Mouse (Mus musculus) adrenal gland, postnatal 25 days (tissue): ENCODE measurements around the gene Pdik1l. TPM values are rescaled to one million over a fixed set of nuclear protein-coding genes. Genes with fewer than 3 reads are reported as not detected.

ENCODE experiments used
- DNase-seq: peaks from one replicate; pipeline ENCODE4 v3.0.0; 2021; ENCODE audit warnings: mixed read lengths
- total RNA-seq: library from RNA; stranded (reverse); gene quantifications from 2 replicates; pipeline ENCODE4 v1.2.3, GENCODE M21; 2021

Pdik1l gene
- total RNA-seq, 1 experiment from 2014 or later, result 19.7 TPM

DNA sequence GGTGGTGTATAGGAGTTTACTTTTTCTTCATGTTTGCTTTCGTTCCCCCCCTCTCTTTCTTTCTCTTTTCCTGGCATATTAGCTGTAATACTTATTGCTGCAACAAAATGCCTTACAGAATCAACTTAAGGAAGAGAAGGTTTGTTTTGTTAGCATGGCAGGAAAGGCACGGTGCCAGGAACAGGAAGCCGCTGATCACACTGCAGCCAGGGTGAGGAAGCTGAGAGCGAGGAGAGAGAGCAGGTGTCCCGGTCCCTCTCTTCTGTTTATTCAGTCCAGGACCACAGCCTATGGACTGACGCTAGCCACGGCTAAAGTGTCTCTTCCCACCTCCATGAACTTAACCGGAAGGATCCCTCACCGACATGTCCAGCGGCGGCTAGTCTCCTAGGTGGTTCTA is 29.3 kb downstream of the Pdik1l start:
- DNase-seq, result no peak

DNA sequence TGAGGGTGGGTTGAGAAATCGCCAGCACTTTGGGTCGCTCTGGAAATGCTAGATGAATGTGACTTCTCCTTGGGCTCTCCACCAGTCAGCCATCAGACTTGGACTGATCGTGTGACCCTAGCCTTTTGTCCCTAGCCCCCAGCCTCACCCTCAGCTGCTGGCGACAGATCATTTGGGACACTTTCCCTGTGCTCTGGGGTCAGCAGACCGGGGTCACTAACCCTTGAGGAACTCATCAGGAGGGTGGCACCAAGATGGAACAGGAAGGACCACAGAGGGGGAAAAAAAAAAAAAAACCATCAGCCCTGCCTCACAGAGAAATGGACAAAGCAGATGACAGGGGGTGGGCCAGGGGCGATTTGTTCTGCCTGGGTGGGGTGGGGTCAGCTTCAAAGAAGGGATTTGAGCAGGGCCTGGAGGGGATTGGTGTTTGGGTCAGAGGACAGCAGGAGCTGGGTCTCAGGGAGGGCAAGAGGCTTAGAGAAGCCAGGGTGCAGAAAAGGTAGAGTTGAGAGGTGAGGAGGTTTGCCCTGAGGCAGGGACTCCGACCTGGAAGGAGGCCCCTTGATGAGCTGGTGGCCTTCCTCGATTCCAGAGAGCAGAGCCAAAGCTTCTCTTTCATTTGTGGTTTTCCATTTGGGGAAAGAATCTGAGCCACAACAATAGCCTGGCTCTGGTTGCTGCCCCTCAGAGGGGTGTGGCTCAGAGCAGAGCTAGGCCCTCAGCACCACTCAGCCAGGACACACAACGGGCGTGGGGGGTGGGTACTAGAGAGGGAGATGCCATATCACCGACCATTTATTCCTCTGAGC is 30.3 kb downstream of the Pdik1l start:
- no peak for DNase-seq

DNA sequence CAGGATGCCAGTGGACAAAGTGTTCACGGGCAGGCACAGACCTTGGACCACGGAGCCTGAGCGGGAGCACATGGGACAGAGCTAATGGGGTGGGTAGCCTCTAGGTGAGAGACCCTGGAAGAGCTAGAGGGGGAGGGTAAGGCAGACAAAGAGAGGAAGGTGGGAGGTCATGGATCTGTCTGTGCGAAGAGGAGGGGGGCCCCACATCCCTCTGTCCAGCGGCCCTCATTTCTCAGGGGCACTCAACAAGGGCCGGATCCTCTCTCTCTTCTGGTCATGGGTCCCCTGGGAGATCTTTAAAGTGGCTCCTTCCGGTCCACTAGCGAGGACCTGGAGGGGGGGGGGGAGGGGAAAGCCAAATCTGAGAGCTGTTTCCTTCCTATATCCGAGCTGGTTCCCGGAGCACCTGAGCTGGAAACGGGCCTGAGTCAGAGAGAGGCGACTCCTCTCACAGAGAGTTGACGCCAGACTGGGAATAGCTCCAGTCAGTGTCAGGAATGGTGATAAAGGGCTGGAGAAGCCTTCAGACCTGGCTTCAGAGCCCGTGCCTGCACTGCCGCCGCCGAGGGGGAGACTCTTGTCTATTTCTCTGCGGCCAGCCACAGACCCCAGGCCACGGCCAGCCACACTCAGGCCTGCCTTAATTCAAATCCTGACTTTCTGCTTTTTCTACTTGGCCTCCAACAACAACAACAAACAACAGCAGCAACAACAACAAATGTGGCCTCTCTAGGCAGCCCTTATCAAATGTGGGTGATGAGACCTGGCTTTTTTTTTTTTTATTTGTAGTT is 31.1 kb downstream of the Pdik1l start:
- no peak for DNase-seq

DNA sequence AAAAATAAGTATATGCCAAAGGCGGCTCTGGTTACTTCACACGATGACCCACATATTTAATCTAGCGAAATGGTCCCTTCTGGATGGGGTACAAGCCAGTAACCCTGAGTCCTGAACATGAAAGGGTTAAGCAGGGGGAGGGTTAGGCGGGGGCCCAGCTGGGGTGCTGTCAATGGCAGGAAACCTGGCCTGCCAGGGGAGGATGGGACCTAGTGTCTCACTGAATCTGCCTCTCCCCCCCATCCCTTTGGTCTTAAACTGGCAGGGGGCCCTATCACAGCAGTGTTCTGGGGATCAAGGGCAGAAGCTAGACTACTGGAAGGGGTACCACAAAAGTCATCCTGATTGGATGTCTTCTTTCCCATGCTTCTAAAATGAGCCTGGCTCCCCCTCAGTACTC is 31.8 kb downstream of the Pdik1l start:
- DNase-seq, result no peak

DNA sequence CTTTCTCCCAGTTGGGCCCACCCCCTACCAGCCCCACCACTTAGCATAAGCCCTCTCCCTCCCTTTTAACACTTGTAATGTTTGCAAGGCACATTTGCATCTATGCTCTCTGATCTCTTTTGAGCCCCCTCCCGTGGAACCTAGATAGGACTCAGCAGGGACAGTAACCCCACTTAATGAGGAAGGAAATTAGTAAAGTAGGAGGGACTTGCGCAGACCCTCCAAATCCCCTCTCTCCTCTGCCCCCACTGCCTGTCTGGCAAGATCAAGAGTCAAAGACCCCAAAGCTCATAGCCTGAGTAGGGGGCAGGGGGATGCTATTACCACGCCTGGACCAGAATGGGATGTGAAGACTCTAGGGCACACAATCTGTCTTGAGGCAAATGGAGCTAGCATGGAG is 32.9 kb downstream of the Pdik1l start:
- no peak for DNase-seq

DNA sequence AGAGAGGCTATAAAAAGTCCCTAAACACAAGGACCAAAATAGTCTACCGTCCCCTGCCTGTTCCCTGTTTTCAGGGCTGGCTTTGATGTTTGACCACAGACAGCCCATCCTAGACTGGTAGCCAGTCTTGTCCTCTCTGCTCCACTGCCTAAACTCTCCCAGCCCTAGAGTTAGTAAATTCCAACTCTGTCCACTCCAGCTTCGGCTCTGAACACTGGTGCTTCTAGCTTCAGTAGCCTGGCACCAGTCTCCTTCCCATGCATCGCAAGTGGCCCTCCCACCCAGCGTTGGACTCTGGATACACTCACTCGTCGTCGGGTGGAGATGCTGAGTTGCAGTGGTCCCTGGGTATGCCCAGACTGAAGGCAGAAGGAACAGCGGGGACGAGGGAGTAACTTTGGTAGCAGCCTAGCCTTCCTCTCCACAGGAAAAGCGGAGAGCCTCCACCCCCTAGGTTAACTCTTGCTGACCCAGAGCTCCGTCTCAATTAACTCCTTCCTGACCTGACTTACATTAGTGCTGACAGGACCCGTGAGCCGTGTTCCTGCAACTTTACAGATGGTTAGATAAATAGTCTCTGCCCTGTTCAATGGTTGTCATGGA is 33.9 kb downstream of the Pdik1l start, which contains the start of gene Grrp1:
Gene Grrp1, minus strand, starts transcription at position 385 of the 603 bp plus-strand sequence.
- DNase-seq, result no peak

DNA sequence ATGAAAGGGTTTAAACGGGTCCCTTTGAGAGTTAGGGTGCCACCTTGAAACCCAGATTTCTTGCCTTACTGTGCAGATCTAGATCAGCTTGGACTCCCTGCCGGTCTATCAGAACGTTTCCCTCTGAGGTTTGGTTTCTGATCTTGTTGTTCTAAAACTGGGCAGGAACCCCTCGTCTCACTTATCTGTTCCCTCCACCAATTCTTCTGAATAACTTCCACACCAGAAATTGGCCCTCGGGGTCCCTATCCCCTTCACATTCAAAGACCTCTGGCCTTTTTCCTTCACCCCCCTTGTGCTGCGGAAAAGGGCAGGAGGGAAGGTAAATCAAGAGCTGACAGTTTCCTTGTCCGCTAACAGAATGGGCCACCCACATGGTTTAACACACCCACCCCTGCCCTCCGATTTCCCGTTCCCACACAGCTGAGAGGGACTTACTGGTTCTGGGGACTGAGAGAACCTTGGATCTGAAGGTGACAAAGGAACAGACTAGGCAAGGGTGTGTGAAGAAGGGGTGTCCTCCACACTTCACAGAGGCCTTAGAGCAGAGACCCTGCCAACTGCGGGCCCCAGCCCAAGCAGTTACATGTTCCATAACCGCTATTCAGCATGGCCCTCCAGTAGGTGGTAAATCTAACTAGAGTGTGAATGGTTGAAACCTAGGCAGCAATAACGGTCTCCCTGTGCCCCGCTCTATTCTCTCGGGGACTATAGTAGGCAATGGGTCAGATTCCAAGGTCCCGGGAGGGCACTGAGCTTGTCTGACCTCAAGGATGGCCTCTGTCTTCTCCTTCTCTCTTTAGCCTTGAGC is 34.6 kb downstream of the Pdik1l start:
- DNase-seq, result no peak

DNA sequence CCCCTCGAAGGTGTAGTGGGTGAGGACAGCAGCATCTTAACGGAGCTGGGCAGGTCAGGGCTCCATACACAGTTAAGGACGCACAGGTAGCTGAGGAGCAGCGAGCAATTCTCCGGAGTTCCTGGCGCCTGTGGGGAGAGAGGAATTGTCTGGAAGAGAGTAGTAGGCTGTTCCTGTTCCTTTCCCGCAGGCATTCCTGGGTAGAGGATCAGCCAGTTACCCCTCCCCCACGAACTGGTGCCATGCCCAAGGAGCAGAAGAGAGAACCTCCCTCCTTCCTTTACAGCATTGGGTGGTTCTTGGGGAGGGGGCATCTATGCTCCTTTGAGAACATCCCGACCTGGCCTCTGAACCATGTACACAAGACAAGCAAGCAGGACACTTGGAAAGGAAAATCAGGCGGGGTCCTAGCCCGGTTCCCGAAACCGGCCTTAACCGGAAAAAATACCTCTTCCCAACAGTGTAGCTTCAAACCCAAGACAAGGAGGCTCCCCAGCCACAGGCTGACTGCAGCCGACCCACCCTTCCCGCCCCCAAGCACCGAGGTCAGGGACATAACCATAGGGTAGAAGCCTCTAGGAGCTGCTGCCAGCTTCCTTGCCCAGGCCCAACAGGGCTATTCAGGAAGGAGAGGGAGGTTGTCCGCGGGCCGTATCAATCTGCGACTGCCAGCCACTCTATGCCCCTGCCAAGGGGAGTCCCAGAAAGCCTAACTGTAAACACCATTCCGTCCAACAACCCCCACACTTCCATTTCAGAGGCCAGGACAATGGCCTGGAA is 35.4 kb downstream of the Pdik1l start:
- DNase-seq, result no peak

DNA sequence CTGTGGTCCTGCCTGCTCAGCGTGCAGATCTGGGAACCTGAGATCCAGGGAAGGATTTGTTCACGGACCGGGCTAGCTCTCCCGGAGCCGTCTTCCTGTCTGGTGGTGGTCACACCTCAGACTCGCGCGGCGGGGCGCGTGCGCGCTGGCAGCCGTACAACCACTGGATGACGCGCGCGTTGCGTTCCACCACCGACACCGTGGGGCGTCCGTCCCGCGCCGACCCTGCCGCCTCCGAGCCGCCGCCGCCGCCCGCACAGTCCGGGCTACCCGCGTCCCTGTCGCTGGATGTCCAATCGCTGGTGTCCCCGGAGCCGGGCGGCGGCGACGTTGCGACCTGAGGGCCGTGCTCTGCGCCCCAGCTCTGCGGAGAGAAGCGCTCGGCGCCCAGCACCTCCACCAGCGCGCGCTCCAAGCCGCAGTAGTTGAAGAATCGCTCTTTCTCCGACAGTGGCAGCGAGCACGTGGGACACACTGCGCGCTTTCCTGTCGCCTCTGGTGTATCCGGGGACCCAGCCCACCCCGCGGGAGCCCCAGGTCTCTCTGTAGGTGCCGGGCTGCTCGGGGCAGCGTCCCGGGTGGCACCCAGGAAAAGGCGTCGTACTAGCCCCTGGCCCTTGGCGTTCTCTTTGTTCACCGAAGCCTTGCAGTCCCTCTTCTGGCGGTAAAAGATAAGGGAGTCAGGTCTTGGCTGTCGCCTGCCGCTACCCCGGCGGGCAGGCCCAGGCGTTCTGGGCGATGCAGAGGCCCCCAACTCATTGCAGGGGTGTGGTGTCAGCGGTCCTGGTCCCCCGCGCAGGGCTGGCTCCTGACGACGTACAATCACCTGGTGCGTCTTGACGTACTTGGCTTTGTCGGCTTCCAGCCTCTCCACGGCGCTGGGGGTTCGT is 36.2 kb downstream of the Pdik1l start:
- peak; percentile 45 for DNase-seq

DNA sequence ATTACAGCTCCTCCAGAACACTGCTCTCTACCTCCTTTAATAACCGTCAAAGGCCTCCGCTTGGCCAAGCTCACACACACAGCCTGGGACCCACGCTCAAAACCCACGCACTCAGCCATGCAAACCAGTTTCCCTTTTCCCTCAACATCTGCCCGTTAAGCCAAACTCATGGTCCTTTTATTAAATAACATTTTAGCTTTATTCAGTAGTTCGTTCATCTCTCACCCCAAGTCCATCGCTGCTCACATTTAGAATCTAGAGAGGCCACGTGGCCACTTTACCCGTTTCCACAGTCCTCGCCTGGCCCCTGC is 36.8 kb downstream of the Pdik1l start:
- no peak for DNase-seq

DNA sequence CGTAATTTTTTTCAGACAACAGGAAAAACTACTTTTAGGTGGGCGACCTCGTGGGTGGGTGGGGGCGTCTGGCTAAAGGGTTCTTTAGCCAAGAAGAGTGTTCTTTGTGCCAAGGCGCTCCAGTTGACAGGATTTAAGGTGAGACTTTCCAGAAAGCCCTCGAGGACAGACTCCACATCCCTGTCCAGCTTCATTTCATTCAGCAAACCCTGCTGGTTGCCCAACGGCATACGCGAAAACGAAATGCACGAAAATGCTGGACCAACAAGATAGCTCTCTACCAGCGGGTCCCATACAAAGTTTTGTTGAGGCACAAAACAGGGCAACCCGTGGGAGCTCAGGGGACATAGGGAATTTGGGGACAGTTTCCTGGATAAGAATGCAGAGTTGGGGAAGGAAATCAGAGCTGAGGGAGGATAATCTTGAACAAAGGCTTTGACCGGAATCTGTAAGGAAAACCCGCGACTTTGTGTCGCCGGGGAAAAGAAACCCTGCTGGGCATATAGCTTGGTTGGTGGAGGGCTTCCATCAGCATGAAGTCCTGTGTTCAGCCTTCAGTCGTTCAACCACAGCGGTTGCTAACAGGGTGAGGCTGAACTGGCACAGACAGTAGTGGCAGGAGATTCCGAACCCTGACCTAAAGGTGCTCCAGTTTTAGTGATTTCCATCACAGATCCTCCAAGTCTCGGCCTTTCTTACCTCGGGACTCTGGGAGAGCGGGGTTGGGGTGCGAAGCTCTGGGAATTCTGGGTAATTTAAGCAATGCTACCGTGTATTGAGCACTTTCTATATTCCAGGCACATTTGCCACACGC is 37.4 kb downstream of the Pdik1l start:
- no peak for DNase-seq

DNA sequence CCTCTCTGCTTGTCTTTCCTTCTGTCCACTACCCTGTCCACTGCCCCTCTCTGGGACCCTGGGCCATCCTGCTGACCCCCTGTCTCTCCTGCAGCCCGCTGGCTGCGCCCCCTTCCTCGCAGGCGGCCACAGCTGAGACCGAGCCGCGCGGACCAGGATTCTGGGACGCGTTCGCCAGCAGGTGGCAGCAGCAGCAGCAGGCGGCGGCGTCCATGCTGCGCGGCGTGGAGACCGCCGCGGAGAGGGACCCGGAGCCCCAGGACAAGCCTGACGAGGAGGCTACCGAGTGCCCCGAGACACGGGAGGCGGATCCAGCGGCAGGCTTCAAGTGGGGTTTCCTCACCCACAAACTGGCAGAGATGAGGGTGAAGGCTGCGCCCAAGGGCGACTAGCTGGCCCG is 38.0 kb downstream of the Pdik1l start:
- DNase-seq, result peak; percentile 78

DNA sequence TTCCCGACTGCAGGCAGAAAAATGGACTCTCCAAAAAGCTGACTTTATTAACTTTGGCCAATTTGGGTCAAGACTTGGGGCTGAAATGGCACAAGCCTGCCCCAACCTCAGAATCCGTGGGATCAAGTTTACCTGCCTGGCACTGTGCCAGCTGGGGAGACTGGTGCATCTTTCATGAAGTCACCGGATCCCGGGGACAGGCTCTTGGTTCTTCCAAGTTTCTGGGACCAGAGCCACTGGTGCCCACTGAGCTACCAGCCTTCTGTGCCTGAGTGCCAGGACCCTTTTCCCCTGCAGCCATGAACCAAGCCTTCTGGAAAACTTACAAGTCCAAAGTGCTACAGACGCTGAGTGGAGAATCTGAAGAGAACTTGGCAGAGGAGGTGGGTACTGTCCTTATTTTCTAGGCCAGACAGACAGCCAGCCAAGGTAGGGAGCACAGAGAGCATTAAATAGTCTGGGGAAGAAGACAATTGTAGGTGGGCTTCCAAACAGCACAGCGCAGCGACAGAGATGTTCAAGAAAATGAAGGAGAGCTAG is 40.9 kb downstream of the Pdik1l start, which contains the start of gene Gm30191:
Gene Gm30191, plus strand, starts transcription at position 217 of the 540 bp plus-strand sequence.
- no peak for DNase-seq

DNA sequence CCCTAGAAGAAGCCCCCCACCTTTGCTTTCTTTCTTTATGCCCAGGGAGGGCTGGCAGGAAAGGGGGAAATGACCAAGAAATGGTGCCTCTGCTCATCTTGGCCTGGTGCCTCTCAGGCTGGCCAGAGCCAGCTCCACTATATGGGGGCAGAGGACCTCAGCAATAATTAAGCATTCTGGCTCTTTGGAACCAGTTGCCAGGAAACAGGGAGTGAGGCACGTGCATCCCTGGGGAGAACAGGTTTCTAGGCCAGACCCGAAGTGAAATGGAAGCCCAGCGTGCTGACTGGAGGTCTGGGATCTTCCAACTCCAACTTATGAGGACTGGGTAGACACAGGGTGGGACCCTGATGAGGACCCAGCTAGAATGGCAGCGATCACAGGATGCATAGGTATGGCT is 41.4 kb downstream of the Pdik1l start:
- DNase-seq, result no peak

DNA sequence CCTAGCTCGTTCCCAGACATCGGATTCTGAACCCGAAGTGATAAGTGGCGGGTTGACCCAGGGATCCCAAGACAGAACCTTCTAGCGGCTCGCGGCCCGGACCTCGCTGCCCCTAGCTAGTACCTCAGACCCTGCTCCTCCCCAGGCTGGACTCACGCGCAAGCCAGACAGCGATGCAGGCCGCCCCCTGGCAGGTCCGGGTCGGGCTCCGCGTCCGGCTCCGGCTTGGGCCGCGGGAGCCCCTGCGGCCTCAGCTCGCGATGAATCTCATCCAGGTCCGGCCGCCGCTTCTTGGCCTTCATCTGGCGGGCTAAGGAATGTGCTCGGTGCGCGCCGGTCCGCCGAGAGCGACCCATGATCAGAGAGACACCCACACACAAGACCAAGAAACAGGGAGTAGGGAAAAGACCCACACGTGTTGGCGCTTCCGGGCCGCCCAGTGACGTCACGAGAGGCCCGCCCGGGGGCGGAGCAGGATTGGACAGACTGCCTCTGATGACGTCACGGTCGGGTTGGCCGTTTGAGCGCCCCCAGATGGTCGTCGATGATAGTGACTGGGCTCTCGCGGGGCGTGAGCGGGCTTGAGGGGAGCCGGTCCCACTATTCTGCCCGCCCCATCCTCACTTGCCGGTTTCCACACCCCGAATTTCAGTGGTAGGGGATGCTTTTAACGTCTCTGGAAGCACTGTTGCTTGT is 42.4 kb downstream of the Pdik1l start, which contains the start of gene Zfp593:
Gene Zfp593, minus strand, starts transcription at position 445 of the 696 bp plus-strand sequence.
- DNase-seq, result peak; percentile 97

DNA sequence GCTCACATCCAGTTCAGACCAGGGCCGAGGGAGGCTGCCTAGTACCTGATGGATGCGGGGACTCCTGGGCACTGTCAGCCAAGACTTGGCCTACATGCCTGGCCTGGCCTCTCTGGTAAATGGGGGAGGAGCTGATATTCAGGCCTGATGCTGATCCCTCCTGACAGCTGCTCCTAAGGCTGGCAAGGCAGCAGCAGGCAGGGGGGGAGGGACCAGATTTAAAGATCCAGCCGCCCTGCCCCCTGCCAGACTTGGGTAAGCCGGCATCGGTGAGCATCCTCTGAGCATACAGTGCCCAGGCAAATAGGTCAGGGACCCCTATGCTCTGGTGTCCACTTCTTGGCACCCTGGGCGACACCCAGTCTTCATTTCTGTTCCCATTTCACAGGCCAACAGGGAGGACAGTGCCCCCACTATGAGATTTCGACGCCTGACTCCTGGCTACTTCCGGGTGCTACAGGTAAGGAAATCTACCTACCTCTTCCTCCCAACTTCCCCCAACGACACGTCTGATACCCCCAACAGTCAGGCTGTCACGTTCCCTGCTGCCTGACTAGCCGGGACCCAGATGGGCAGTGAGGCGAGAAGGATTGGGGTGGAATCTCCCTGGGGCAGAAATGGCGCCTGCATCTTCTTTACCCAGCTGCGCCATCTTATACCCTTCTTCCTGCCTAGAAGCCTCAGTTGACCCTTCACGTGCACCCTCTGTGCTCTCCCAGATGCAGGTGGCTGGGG is 44.0 kb downstream of the Pdik1l start, which contains the start of gene E130218I03Rik:
Gene E130218I03Rik, plus strand, starts transcription at position 147 of the 735 bp plus-strand sequence.
- DNase-seq, result no peak

DNA sequence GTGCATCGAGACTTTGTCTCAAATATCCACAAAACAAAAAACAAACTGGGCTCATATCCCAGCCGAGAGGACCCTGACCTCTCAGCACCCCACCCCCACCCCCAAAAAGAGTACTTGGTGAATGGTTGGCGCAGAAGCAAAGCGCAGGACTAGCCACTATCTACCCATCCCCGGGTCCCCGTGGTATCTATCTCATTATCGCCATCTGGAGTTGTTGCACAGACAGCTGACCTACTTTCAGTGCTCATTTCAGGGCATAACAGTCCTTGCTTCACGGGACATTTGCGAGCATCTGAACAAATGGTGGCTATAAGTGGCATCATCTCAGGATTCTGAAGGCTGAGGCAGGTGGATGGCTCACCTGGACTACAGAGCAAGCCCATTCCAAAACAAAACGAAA is 49.0 kb downstream of the Pdik1l start:
- DNase-seq, result no peak

DNA sequence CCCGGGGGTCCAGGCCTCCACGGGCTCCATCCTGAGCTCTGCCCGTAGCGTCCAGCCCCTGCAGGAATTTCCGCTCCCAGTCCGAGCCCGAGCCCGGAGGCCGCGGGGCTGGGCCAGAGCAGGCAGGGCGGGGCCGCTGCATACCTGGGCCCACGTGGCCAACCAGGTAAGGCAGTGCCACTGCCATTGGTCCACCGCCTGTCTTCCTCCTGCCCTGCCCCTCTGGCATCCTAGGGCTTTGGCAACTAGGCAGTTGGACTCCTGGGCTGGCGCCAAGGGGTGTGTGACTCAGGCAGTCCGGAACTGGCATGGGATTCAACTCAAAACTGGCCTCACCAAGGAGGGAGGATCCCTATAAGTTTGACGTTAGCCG is 49.4 kb downstream of the Pdik1l start, which contains the start of gene Cnksr1:
Gene Cnksr1, minus strand, starts transcription at position 121 of the 373 bp plus-strand sequence.
- DNase-seq, result peak; percentile 93
